Mouse (Mus musculus) retina, embryonic 14.5 days (tissue): ENCODE data around the gene Plcg1.

Experiments used
- DNase-seq: peaks from one replicate; pipeline ENCODE4 v3.0.0-alpha.2; 2015; ENCODE audit warnings: low spot score

The Plcg1 gene

GRCm38 (mm10) chr2:160770409-160770808 is 39.3 kb downstream of the Plcg1 start:
- DNase-seq, result no peak

DNA sequence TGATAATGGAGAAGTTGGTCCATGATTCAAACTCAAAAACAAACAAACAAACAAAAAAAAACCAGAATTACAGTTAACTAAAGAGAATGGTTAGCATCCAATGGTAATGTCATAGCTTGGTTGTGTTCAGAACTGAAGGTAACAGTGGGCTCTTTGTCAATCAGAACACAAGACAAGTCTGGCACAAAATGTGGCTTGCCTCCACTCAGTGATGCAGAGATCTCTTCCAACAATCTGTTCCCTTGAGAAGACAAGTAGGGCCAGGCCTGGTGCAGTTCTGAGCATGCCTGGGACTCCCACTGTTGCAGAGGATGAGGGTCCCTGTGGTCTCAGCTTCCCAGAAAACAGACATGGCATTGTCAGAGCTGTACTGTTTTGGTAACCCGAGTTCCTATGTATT is 39.8 kb downstream of the Plcg1 start:
- no peak for DNase-seq

DNA sequence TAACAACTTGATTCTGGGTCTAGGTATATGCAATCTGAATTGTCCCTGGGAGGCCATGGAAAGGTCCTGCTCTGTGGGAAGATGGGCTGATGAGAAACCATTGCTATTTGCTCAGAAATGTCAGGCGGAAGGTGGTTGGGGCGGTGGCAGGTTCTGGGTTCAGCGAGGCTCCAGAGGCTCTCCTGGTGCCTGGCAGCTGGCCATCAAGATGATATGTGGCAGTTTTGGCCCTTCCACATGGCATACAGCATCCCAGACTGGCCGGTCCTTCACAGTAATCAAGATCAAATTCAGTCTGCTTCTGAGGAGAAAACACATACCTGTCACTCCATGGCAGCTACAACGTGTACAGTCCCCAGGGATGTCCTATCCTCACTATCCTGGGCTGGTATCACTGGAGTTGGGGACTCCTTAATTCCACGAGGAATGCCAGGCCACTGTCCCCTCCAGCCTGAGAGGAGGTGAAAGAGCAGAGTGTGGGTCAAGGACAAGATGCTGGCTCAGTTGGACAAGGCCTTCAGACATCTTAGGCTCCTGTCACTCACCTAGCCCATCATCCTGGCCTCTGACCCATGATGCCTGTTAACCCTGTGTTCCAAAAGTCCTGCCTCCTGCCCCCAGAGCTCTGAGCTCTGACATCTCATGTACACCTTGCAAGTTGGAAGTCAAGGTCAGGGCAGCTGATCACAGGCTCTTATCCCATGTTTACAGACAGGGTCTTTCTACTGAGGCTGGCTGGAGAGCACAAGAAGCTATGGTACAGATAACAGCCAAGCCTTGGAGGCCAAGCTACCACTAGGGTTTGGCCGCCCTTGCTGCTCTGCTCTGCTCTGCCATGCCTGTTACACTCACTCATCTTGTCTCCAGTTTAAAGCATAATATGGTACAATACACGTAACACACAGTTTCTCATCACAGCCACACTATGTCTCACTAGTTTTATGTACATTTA is 40.5 kb downstream of the Plcg1 start:
- no peak for DNase-seq

- no peak for DNase-seq
Measured at GRCm38 (mm10) chr2:160778034-160778433, 46.9 kb downstream of the Plcg1 start.

DNA sequence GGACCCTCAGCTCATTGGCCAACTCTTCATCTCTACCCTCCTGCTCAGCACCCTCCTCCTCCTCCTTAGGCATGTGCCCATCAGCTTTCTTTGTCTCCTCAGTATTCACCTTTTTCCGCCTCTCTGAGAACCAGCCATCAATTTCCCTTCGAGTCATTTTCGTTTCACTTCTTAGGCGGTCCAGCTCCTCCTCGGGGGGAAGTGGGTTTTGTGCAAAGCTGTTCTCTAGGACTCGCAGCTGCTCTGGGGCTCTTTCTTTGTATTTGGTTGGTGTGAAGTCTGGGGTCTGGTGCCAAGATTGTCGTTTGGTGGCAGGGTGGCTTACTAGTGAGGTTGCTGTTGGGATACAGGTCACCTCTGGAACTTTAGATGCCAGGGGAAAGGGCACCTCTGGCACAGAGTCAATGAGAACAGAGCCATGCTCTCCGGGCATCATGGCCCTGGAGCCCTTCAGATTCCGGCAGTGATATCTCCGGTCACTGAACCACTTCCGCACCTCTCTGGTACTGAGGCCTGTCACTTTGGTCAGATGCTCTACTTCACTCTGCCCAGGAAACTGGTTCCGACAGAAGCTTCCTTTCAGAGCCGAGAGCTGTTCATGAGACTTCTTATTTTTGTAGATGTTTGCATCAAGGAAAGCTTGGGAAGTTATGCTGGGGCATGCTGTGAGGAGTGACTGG is 49.2 kb downstream of the Plcg1 start:
- no peak for DNase-seq

DNA sequence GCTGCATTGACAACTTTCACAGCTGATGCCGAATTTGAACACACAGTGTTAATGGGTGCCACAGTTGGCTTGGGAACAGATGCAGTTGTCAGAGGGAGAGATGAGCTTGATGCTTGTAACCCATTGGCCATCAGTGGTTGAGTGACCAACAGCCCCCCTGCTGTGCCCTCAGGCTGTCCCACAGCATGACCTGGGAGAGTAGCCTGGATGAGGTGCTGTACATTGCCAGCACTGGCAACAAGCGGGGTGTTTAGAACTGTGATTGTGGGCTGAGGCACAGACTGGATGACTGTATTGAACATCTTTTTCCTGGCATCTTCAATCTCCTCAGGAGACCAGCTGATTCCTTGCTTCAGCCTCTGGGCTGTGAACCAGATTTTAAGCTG is 49.7 kb downstream of the Plcg1 start:
- DNase-seq, result no peak

DNA sequence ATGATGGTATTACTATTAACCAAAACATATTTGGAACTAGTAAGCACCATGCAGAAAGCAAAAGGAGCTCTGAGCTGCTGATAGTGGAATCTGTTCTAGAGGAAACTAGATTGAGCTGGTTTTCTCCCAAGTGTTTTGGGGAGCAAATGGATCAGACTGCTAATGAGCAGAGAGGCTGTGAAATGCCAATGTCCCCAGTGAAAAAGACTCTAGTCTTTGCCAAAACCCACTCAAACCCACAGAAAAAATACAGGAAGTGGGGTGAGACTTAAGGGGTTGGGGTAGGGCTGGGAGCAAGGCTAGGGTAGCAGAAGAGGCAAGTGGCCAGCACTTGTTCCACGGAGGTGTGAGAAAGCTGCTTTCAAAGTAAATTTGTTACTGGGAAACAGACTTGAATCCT is 55.2 kb downstream of the Plcg1 start:
- no peak for DNase-seq

- no peak for DNase-seq
Measured at GRCm38 (mm10) chr2:160789046-160789445, 57.9 kb downstream of the Plcg1 start.

DNA sequence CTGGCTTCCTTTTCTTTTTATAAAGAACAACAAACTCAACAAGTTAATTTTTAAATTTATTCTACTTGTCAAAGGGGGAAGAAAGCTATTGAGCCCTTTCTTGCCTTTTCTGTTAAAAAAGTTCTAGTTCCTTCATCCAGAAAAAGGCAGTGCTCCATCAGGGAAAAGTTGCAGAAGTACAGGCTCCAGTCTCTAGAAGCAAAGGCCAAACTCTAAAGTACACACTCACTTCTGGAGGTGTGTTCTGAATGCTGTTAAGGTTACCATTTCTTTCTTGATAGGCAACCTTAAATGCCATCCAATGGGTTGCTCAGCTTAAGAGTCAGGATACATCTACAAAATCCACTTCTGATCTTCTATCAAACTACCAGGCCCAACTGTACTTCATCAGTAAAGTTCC is 58.6 kb downstream of the Plcg1 start:
- DNase-seq, result no peak

DNA sequence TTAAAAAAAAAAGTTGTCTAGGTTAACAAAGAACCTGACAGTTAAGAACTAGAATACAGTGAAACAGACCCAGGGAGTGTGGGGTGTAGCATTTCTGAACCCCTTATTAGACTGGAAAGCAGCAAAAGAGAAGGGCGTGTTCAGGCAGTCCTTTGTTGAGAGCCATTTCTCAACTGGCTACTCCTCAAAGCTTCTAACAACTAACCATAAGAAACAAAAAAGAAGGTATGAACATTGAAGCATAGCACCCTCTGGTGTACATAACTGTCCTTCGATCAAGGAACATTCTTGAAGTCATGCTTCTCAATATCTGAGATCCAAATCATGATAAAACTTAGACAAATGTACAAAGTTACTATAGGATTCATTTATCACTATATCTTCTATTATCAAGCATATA is 62.0 kb downstream of the Plcg1 start:
- no peak for DNase-seq

- no peak for DNase-seq
Measured at GRCm38 (mm10) chr2:160796973-160797372, 65.9 kb downstream of the Plcg1 start.

DNA sequence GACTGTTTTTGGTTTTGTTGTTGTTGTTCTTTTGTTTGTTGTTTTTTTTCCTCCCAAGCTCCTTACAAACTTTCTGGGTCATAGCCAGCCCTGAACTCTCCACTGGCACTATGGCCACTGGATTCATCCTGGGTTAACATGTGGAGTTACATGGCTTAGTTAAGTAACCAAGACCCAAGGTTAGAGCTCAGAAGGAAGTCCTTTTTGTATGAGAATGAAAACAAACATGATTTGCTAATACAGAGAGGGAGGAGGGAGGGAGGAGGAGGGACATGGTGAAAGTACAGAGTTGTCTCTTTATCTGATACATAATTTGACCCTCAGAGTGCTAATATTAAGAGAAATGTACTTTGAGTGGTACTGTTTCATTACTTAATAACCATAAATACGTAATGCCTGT is 67.1 kb downstream of the Plcg1 start:
- no peak for DNase-seq

DNA sequence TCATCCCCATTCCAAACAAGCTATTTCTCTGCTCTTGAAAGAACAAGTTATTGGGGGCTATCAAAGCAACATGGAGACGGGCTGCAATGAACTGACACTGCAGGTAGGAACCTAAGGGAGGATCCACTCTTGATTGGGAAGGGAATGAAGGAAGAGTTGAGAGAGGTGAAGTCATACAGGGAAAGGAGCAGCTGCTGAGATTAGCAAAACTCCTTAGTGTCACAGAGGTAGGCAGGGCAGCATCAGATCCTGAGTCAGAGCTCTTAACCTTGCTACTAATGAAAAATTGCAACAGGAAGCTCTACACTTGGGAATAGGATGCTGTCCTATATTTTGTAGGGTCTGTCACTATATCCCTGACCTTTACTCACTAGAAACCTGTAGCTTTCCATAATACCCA is 69.9 kb downstream of the Plcg1 start:
- no peak for DNase-seq

- DNase-seq, result no peak
Measured at GRCm38 (mm10) chr2:160802326-160802725, 71.2 kb downstream of the Plcg1 start.

DNA sequence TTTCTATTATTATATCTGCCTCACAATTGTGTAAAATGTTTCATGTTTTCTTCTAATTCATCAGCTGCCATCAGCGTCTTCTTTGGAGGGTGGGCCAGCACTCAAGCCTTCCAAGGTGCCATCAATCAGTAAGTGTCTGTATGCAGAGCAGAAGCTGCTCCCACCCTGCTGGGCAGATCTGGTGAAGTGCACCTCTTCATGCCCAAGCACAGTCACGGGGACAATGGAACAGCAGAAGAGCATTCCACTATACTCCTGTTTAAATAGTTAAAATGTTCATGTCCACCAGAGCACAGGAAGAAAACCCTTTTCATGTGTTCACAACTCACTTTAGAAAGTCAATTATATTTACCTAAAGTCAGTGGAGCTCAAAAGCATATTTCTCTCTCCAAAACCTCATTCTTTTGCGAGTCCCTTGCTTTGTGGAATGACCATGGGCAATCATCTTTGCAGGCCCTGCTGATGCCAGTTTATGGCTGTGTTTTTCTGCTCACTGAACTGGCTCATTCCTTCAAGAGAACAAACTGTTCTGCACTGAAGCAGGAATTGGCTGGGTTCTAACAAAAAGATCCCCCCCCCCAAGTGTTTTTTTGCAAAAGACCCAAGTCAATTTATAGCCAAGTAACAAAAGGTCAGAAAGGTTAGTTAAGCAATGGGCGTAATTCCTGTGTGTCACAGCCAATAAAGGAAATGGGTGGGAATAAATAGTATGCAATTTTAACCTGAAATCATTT is 73.9 kb downstream of the Plcg1 start:
- DNase-seq, result no peak

DNA sequence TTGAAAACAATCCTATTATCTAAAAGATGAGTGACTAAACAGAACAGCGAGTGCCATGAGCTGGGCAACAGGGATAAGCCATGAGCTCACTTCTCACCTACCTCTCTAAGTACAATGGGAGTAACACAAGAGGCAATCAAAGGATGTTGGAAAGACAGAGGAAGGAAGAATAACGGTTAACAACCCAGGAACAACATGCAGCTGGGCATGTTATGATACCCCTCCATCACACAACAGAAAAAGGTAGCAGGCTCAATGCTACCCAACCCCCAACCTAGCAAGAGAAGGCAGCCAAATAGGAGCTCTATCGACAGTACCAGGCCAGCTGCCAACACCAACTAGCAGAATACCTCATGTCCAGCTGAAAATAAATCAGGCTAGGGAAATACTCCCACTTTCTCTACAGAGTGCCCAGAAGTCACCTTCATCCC is 75.0 kb downstream of the Plcg1 start:
- no peak for DNase-seq

- DNase-seq, result no peak
Measured at GRCm38 (mm10) chr2:160810376-160810775, 79.3 kb downstream of the Plcg1 start.

DNA sequence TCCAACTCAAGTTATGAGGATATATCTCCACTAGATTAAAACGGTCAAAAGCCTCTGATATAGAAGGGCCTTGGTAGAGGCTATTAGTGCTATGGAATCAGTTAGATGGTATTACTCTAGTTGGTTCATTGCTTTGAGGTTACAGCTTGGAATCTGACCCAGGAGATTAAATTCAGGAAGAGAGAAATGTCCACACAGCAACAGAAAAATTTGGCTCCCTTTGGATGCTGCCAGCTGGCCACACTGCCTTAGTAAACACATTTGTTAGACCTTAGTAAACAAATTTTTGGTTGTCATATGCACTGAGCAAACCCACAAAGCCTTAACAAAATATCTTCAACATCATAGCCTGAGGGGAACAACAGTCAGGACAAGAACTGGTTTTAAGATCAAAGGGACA is 79.7 kb downstream of the Plcg1 start:
- DNase-seq, result no peak
